Mouse (Mus musculus): ENCODE results near the gene Noxo1. TPM values are rescaled to one million over a fixed set of nuclear protein-coding genes. Genes with fewer than 3 reads are reported as not detected.
"Not testable (repeated sequence)": the region's sequence is repeated elsewhere in the genome, so short reads cannot be mapped to it uniquely, and the experiment has no call there.

The Noxo1 gene
- polyA plus RNA-seq, 1 experiment from 2014 or later: 0.79 TPM

DNA sequence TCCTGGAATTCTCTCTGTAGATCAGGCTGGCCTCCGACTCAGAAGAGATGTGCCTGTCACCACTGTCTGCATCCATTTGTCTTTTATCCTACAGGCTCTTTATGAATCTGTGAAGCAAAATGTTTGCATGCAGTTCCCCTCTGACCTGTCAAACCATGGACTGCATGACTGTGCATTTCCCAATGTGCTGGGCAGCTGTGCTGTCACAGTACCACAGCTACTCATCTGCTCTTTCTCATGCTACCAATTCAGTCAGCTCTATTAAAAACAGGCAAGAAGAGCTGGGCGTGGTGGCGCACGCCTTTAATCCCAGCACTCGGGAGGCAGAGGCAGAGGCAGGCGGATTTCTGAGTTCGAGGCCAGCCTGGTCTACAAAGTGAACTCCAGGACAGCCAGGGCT lies 29.0 kb upstream of the Noxo1 start:
- H3K36me3 ChIP-seq; DNase-seq (ENCODE audit: low spot score); H3K4me3 ChIP-seq; H3K27me3 ChIP-seq (ENCODE audit: insufficient read depth, poor library complexity, severe bottlenecking); H3K27ac ChIP-seq; H3K9me3 ChIP-seq: not testable (repeated sequence)
- H3K4me1 ChIP-seq: peaks cover 28% of the 10 kb centered on the region
- WGBS: 53% methylated on average over 7 of the region's 7 CpGs

DNA sequence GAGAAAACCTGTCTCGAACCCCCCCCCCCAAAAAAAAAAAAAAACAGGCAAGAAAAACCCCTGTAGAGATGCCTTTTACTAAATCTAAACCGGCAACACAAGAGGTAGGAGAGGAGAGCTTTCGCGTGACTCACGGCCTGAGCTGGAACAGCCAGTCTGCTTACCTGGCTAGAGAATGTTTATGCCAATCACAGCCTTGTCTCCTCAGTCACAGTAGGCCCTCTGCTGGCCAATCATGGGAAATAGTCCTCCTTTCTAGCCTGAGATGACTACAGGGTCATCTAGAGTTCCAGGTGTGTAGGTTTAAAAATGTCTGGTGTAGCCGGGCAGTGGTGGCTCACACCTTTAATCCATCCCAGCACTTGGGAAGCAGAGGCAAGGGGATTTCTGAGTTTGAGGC lies 28.6 kb upstream of the Noxo1 start:
- Histone ChIP-seq H3K4me3 (no peak overlapping the region), H3K9me3 (no peaks in the 10 kb centered on the region), H3K4me1 (peaks cover 32% of the 10 kb centered on the region), H3K36me3 (no peaks in the 10 kb centered on the region), H3K27me3 (ENCODE audit: insufficient read depth, poor library complexity, severe bottlenecking) (peaks cover 1% of the 10 kb centered on the region; the same call in 1 of the 2 replicates), H3K27ac (no peak overlapping the region)
- peak; percentile 87 for DNase-seq (ENCODE audit: low spot score)
- WGBS: 29% methylated on average over 6 of the region's 6 CpGs

DNA sequence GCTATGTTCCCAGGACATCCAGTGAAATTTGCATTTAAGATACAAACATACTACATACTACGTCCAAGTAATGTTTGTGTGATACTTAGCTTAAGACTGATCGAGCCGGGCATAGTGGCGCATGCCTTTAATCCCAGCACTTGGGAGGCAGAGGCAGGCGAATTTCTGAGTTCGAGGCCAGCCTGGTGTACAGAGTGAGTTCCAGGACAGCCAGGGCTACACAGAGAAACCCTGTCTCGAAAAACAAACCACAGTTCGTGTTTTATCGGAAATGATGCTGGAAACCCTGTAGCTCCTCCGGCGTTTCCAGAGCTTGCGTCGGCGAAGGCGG lies 26.9 kb upstream of the Noxo1 start:
- H3K27ac ChIP-seq: peak overlapping the region; percentile 97
- peaks cover 43% of the 10 kb centered on the region for H3K4me1 ChIP-seq
- H3K27me3 ChIP-seq (ENCODE audit: insufficient read depth, poor library complexity, severe bottlenecking); H3K36me3 ChIP-seq; DNase-seq (ENCODE audit: low spot score); H3K9me3 ChIP-seq: not testable (repeated sequence)
- H3K4me3 ChIP-seq: peak overlapping the region; percentile 99
- 11% methylated on average over 15 of the region's 15 CpGs for WGBS

DNA sequence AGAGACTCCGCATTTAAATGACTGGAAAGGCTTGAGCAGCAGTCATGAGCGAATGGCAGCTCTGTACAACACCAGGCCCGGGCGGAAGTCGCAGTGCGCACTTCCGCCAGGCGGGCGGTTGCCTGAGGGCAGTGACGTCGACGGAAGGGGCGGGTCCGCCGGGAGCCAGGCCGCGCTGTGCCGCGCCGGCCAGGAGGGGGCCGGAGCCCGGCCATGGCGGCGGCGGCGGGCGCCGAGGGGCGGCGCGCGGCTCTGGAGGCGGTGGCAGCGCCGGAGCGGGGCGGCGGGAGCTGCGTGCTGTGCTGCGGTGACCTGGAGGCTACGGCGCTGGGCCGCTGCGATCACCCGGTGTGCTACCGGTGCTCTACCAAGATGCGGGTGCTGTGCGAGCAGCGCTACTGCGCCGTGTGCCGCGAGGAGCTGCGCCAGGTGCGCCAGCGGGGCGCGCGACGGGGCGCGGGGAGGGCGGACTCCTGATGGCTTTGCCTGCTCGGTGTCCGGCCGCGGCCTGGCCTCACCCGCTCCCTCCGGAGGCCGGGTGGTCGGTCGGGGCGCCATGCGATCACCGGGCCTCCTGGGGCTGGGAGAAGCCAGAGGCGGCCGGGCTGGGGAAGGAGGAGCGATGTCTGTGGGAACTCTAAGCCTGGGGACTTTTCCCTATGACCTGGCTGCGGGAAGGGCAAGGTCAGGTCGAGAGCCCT lies 26.3 kb upstream of the Noxo1 start, which contains the start of gene Zfp598:
Gene Zfp598 (plus strand): TSS at position 143 of the 701 bp plus-strand sequence.
- no peaks in the 10 kb centered on the region for H3K36me3 ChIP-seq
- peak within 1 kb of the TSS; percentile 97 for H3K27ac ChIP-seq
- DNase-seq (ENCODE audit: low spot score): peak; percentile 95
- H3K4me3 ChIP-seq: peak within 1 kb of the TSS; percentile 99
- peaks cover 48% of the 10 kb centered on the region for H3K4me1 ChIP-seq
- WGBS: under 1% methylated on average over 78 of the region's 80 CpGs
- no peaks in the 10 kb centered on the region for H3K9me3 ChIP-seq
- no peaks in the 10 kb centered on the region for H3K27me3 ChIP-seq (ENCODE audit: insufficient read depth, poor library complexity, severe bottlenecking)

DNA sequence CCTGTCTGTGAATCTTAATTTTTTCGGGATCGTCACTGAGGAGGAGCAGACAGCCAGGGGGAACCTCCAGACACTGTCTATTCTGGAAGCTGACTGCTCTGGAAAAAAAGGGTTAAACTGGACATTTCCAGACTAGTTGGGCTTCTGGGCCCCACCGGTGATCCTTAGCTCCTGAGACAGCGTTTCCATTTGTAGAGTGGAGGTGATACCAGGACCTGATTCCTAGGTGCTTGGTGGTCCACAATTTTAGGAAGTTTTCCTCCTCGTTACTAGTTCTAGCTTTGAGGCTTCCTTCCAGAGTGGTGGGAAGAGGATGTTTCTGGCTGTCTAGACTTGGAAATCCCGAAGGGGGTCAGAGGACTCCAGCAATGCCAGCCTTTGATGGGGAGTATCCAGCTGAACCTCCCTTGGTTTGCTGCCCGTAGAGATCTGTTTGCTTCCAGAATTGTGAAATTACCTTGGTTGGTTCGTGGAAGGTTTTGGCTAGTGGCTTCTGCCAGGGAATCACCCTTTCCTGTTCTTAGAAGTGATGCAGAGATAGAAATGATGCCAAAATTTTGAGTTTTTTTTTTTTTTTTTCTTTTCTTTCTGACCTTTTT lies 25.7 kb upstream of the Noxo1 start:
- Histone ChIP-seq H3K4me1 (peaks cover 49% of the 10 kb centered on the region), H3K36me3 (no peaks in the 10 kb centered on the region), H3K4me3 (peak overlapping the region; percentile 99), H3K27ac (peak overlapping the region; percentile 97), H3K27me3 (ENCODE audit: insufficient read depth, poor library complexity, severe bottlenecking) (no peaks in the 10 kb centered on the region), H3K9me3 (no peaks in the 10 kb centered on the region)
- WGBS: 12% methylated on average over 8 of the region's 8 CpGs
- no peak for DNase-seq (ENCODE audit: low spot score)

DNA sequence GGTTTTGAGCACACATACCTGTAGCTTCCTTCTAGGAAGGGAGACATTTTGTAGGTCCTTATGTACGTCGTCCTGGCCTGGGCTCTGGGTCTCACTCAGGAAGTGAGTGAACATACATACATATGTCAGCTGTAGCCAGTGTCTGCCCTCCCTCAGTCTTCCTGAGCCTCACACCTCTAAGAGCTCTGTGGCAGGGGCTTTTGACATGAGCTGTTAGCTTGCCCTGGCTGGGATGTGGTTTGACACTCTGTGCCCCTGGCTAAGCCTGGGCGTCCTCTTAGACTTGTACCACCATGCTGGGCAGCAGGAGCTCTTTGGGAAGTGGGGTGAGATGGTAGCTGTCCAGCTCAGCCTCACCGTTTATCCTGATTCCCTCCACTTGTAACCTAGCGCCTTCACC lies 24.7 kb upstream of the Noxo1 start:
- Histone ChIP-seq H3K4me3 (peak overlapping the region; percentile 99; the same call in 1 of the 2 replicates), H3K4me1 (peaks cover 57% of the 10 kb centered on the region), H3K9me3 (no peaks in the 10 kb centered on the region), H3K27me3 (ENCODE audit: insufficient read depth, poor library complexity, severe bottlenecking) (no peaks in the 10 kb centered on the region), H3K27ac (peak overlapping the region; percentile 9; the same call in 1 of the 2 replicates), H3K36me3 (peaks cover under 1% of the 10 kb centered on the region; the same call in 1 of the 2 replicates)
- 62% methylated on average over 5 of the region's 5 CpGs for WGBS
- DNase-seq (ENCODE audit: low spot score): no peak

DNA sequence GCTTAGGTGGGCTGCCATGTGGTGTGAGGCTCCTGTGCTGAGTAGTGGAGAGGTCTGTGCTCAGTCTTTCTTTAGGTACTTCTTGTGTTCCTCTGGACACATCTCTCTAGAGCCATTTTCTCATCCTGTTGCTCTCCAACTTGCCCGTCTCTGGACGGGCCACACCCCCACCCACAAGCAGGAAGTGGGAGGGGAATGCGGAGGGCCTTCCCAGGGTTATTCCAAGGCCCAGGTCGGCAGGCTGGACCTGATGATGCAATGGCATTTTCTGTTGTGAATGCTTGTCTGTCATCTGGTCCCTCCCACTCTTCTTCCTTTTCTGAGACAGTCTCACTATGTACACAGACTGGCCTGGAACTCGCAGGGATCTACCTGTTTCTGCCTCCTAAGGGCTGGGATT lies 23.9 kb upstream of the Noxo1 start:
- H3K9me3 ChIP-seq: no peaks in the 10 kb centered on the region
- peaks cover 57% of the 10 kb centered on the region for H3K4me1 ChIP-seq
- H3K27me3 ChIP-seq (ENCODE audit: insufficient read depth, poor library complexity, severe bottlenecking): no peaks in the 10 kb centered on the region
- no peak overlapping the region for H3K27ac ChIP-seq
- 0 out of 2 replicates have a peak overlapping the region, but pooled peaks have one; percentile 15 for H3K4me3 ChIP-seq
- peaks cover 8% of the 10 kb centered on the region for H3K36me3 ChIP-seq
- DNase-seq (ENCODE audit: low spot score): no peak
- 26% methylated on average over 5 of the region's 5 CpGs for WGBS

DNA sequence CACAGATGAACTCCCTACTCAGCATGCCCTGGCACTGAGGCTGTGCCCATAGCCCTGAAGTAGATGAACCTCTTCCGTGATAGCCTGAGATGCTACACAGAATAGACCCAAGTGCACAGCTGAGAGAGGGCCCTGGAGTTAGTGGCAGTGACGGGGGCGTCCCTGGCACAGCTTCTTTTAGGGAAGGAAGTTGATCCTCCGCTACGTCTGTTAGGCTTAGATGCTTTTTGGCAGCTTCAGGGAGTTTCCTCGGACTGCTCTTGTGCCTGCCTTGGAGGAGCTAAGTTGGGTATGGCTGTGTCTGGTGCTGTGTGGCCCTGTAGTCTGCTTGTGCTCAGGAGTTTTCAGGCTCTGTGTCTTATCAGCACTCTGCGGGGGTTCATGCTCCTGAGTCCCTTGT lies 21.8 kb upstream of the Noxo1 start:
- H3K9me3 ChIP-seq: no peaks in the 10 kb centered on the region
- H3K27ac ChIP-seq: no peak overlapping the region
- WGBS: 74% methylated on average over 7 of the region's 7 CpGs
- H3K4me1 ChIP-seq: peaks cover 51% of the 10 kb centered on the region
- no peaks in the 10 kb centered on the region for H3K27me3 ChIP-seq (ENCODE audit: insufficient read depth, poor library complexity, severe bottlenecking)
- H3K4me3 ChIP-seq: no peak overlapping the region
- no peak for DNase-seq (ENCODE audit: low spot score)
- peaks cover 30% of the 10 kb centered on the region for H3K36me3 ChIP-seq

DNA sequence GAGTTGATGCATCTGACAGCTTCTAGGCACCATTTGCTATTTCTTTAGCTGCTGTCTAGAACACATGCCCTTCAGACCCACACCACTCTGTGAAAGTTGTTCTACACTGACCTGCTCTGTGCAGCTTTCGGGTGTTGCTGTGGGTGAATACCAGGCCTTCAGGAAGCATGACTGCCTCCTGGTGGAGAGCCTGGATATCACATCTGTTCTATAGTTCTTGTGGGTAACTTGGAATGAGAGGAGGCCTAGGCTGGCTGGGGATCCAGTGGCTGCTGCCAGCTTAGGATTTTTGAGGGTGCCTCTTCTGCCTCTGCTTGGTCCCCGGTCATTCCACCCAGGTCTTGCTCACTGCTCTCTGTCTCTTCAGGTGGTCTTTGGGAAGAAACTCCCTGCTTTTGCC lies 19.8 kb upstream of the Noxo1 start:
- Histone ChIP-seq H3K27me3 (ENCODE audit: insufficient read depth, poor library complexity, severe bottlenecking) (no peaks in the 10 kb centered on the region), H3K9me3 (no peaks in the 10 kb centered on the region), H3K4me1 (peaks cover 37% of the 10 kb centered on the region), H3K4me3 (no peak overlapping the region), H3K27ac (no peak overlapping the region), H3K36me3 (peaks cover 49% of the 10 kb centered on the region)
- 60% methylated on average over 2 of the region's 2 CpGs for WGBS
- DNase-seq (ENCODE audit: low spot score): no peak

DNA sequence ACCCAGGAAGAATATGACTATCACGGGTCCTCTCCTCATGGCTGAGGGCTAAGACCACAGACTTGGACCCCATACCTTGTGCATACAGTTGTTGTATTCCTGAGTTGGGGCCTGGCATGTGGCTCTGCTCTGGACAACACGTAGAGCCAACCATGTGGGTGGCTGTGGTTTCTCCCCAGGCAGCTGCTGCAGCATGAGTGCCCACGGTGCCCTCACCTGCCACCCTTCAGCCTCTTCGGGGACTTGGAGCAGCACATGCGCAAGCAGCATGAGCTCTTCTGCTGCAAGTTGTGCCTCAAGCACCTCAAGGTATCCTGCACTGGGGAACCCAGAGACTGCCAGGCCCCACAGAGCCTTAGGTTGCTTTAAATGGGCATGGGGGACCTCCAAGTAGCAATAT lies 19.2 kb upstream of the Noxo1 start:
- Histone ChIP-seq H3K4me3 (no peak overlapping the region), H3K27me3 (ENCODE audit: insufficient read depth, poor library complexity, severe bottlenecking) (no peaks in the 10 kb centered on the region), H3K9me3 (no peaks in the 10 kb centered on the region), H3K4me1 (peaks cover 30% of the 10 kb centered on the region), H3K36me3 (peaks cover 56% of the 10 kb centered on the region), H3K27ac (no peak overlapping the region)
- WGBS: 93% methylated on average over 5 of the region's 5 CpGs
- no peak for DNase-seq (ENCODE audit: low spot score)

DNA sequence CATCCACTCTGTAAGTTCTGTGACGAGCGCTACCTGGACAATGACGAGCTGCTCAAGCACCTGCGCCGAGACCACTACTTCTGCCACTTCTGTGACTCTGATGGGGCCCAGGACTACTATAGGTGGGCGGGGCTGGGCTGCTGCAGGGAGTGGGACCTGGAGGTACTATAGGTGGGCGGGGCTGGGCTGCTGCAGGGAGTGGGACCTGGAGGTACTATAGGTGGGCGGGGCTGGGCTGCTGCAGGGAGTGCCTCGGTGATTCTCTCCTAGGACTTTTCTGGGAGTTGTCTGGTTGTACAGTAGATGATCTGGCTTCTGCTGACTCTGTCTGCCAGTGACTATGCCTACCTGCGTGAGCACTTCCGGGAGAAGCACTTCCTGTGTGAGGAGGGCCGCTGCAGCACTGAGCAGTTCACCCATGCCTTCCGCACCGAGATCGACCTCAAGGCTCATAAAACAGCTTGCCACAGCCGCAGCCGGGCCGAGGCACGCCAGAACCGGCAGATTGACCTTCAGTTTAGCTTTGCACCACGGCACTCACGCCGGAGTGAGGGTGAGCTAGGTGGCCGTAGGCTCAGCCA lies 18.4 kb upstream of the Noxo1 start:
- H3K27me3 ChIP-seq (ENCODE audit: insufficient read depth, poor library complexity, severe bottlenecking): no peaks in the 10 kb centered on the region
- WGBS: 90% methylated on average over 24 of the region's 24 CpGs
- H3K9me3 ChIP-seq: no peaks in the 10 kb centered on the region
- peaks cover 23% of the 10 kb centered on the region for H3K4me1 ChIP-seq
- no peak for DNase-seq (ENCODE audit: low spot score)
- no peak overlapping the region for H3K4me3 ChIP-seq
- H3K27ac ChIP-seq: no peak overlapping the region
- H3K36me3 ChIP-seq: peaks cover 61% of the 10 kb centered on the region

DNA sequence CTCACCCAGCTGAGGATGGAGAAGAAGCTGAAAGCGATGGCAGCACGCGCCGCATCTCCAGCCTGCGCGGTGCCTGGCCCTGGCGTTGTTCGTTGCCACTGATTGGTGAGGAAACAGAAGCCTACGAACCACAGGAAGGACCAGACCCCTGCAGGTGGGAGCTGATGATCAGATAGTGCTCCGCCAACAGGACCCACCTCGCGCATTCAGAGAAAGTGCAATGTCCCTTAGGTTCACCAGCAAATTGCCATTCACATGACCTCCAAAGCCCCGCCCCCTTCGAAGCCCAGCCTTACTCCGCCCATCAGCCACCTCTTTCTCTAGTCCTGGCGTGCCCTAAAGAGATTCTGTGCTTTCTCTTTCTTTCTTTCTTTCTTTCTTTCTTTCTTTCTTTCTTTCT lies 9.5 kb upstream of the Noxo1 start:
- Histone ChIP-seq H3K4me1 (peaks cover 29% of the 10 kb centered on the region), H3K27ac (no peak overlapping the region), H3K36me3 (peaks cover 10% of the 10 kb centered on the region), H3K27me3 (ENCODE audit: insufficient read depth, poor library complexity, severe bottlenecking) (peaks cover 58% of the 10 kb centered on the region), H3K4me3 (peak overlapping the region; percentile 36), H3K9me3 (no peaks in the 10 kb centered on the region)
- no peak for DNase-seq (ENCODE audit: low spot score)
- 26% methylated on average over 16 of the region's 16 CpGs for WGBS

DNA sequence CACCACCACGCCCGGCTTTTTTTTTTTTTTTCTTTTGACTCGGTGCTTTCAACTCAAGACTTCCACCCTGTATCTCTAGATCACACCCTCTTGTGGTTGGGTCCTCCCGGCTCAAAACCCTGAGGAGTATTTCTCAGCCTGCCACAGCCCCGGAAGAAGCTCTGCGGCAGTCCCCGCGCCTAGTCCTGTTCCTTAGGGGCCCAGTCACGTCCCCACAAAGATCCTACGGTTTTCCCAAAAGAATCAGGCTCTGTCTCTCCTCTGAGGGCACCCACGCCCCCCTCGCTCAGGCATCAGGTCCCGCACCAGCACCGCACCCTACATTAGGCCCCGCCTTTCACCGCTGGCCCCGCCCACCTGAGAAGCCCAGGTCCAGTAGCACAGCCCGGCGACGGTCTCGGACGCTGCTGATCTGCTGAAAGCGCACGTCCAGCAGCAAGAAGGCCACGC lies 8.9 kb upstream of the Noxo1 start:
- no peak for DNase-seq (ENCODE audit: low spot score)
- H3K36me3 ChIP-seq: peaks cover 7% of the 10 kb centered on the region
- H3K9me3 ChIP-seq: no peaks in the 10 kb centered on the region
- 0 out of 2 replicates have a peak overlapping the region, but pooled peaks have one; percentile 36 for H3K27ac ChIP-seq
- peak overlapping the region; percentile 52 for H3K4me3 ChIP-seq
- WGBS: 1% methylated on average over 25 of the region's 25 CpGs
- peaks cover 29% of the 10 kb centered on the region for H3K4me1 ChIP-seq
- peaks cover 63% of the 10 kb centered on the region for H3K27me3 ChIP-seq (ENCODE audit: insufficient read depth, poor library complexity, severe bottlenecking)

Measured in heart, embryonic 10.5 days (tissue).